Mouse (Mus musculus): ENCODE data around the gene Pramef12.
"Not testable (repeated sequence)": the region's sequence is repeated elsewhere in the genome, so short reads cannot be mapped to it uniquely, and the experiment has no call there.

Gene Pramef12

DNA sequence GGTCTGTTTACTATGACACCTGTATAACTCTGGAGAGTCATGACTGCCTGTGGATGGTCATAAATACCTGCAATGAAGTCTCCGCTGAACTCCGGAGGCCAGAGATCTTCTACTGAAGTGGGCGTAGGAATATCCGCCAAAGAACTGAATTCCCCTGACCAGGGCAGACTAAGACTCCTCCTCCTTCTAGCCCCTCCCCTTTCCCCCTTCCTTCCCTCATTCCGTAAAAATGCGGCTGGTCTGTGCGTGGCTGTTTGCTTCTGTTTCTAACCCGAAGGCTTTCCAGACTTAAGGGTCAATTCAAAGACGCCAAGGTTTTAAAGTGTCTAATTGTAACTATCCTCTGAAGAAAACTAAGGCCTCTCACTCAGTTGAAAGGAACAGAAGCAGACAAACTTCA lies at the start of gene Pramef12:
Pramef12 (minus strand) TSS at position 175 of the 400 bp plus-strand sequence.
- DNase-seq: no peak

DNA sequence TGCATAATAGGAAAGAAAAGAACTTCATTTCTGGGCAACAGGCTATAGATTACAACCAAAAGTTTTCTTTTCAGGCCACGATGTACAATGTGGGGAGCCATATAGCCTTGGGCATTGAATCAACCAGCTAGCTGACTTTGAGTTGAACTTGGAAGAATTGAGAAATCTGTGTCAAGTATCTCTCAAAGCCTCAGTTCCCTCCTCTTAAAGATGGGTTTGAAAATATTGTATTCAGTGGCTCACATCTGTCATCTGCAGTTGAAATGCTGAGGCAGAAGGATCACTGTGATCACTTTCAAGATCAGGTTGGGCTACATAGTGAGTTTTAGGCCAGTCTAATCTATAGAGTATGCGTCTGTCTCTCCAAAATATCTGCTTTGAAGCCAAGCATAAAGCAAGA lies 45.0 kb upstream of the Pramef12 start, which contains the start of gene Gm9944:
Gm9944 (minus strand) TSS at position 101 of the 400 bp plus-strand sequence.
- DNase-seq: no peak

DNA sequence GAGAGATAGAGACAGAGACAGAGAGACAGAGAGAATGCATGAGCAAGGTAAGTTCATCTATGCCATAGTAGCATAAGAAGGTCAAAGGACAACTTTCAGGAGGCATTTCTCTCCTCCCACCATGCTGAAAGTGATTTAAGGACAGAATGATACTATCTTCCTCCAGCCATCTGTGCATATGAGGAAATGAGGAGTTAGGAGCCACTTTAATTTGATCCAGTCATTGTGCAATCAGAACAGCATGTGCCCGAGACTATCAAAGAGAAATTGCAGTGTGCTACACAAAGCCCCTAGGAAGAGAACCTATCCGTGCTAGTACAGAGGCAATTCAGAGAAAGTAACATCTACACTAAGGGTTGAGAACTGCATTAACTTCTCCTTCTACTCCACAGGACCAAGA lies 40.3 kb upstream of the Pramef12 start:
- DNase-seq: no peak

DNA sequence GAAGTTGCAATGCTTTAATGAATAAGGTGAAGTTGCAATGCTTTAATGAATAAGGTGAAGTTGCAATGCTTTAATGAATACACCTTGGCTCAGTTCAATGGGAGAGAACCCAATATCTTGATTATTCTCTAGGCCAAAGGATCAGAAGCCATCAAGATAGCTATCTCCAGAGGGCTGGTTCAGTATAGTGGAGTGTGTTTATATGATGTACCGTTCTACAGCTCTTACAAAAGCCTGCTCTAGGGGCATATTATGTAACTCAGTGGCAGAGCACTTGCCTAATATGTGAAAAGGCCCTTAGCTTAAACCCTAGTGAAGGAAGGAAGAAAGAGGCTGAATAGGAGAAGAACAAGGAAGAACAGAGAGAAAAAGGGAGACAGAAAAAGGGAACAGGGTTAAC lies 33.3 kb upstream of the Pramef12 start:
- DNase-seq: no peak

DNA sequence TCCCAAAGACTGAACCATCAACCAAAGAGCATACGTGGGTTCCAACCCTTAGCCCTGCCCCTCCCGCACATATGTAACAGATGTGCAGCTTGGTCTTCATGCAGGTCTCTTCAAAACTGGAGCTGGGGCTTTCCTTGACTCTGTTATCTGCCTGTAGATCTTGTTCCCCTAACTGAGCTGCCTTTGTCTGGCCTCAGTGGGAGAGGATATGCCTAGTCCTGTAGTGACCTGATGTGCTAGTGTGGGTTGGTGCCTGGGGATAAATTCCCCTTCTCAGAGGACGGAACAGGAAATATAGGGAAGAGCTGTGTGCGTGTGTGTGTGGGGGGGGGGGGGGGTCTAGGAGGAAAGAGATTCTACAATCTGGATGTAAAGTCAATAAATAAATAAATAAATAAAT lies 32.8 kb upstream of the Pramef12 start:
- DNase-seq: no peak

DNA sequence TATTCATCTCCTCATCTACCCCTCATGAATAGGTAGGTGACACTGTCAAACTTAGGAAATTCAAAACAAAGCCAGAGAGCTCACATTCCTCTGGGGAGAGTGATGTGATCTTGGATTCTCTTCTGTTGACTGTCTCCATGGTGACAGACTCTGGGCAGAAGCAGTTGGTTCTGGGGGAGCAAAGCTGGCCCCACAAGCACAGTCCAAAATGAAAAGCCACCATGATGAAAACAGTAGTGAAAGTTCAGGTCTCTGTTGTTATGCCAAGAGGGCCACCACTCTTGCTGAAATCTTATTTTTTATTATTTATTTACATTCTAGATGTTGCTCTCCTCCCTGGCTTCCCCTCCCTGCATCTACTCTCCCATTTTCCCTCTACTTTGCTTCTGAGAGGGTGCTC lies 30.4 kb upstream of the Pramef12 start, which contains the start of gene 1700012P22Rik:
1700012P22Rik (minus strand) TSS at position 101 of the 400 bp plus-strand sequence.
- no peak for DNase-seq

DNA sequence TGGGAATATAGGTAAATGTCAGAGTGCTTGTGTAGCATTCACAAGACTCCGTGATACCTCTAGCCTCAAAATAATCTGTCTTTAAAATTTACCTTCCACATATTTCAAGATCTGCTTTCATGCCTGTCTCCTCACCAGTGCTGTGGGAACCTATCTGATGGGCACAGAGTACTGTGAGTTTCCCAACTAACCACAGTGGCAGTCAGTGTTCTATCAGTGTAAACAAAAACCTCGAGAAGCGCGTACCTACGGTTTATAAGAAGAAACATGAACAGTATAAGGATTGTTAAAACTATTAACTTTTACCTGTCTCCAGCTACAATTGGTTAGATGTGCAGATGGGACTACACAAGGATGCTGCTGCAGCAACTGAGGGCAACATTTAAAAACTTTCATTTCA lies 25.0 kb upstream of the Pramef12 start:
- no peak for DNase-seq

DNA sequence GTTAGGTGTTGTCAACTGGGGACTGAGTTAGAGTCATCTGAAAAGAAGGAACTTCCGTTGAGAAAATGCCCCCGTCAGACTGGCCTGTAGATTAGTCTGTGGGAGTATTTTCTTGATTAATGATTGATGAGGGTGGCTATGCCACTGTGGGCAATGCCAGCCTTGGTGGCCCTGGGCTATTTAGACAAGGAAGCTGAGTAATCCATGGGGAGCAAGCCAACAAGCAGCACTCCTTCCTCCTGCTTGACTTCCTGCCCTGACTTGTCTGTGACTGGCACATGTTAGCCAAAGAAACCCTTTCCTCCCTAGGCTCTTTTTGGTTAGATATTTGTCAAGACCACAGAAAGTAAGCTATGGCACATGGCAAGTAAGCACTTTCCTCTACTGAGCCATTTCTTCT lies 22.5 kb upstream of the Pramef12 start:
- no peak for DNase-seq

DNA sequence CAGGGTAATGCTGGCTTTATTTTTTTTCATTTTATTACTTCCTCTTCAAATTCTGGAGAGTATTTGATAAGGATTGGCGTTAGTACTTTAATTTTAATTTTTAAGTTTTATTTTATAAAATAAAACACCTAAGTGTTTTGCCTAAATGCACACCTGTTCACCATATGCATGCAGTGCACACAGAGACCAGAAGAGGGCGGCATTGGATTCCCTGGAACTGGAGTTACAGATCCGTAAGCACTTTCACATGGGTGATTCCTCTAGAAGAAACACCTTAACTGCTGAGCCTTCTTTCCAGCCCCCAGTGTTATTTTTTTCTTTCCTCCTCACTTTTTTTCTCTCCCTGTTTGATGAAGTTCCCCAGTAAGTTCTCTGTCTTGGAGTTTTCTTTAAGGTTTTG lies 20.6 kb upstream of the Pramef12 start:
- peak; percentile 1 for DNase-seq

DNA sequence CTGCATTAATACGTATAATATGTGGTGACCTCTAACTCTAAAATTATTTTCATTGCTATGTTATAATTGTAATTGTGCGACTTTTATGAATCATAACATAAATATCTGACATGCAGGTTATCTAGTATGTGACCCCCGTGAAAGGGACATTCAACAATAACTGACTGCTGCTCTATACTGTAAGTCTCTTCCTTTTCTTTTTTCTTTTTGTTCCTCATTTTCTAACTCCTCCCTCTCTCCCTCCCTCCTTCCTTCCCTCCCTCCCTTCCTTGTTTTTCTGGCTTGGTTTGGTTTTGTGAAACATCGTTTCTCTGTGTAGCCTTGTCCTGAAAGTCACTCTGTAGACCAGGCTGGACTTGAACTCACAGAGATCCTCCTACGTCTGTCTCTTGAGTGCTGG lies 16.3 kb upstream of the Pramef12 start:
- no peak for DNase-seq

DNA sequence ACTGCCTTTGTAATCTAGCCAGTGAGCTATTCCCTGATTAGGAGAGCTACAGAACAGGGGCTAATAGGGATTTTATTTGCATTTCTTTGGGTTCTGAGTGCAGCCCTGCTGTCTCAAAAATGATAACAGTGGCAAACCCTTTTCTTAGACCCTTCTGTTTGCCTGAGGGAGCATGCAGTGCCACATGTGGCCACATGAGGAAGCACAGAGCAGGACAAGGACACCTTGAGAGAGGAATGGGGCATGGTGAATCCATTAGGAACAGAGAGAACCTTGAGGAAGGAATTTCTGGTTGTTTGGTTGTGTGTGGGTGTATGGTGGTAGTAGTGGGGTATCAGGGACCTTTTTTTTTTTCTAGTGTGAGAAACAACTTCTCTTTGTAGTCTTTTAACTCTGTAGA lies 12.4 kb upstream of the Pramef12 start:
- DNase-seq: no peak

DNA sequence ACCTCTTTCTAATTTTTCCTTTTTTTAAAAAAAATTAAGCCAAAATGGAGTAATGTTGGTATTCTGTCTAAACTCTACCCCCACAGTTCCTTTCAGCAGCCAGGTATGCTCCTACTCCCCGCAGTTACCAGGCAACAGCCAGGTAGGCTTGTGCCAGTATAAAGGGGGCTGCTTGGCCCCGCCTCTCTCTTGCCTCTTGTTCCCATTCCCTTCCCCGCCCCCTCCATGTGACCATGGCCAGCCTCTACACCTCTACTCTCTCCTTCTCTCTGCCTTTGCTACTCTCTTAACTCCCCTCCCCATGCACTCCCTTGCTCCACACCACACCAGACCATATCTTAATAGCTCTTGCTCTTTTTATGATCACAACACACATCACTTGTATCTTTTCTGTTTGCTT lies 2.0 kb downstream of the Pramef12 start:
- DNase-seq: no peak

DNA sequence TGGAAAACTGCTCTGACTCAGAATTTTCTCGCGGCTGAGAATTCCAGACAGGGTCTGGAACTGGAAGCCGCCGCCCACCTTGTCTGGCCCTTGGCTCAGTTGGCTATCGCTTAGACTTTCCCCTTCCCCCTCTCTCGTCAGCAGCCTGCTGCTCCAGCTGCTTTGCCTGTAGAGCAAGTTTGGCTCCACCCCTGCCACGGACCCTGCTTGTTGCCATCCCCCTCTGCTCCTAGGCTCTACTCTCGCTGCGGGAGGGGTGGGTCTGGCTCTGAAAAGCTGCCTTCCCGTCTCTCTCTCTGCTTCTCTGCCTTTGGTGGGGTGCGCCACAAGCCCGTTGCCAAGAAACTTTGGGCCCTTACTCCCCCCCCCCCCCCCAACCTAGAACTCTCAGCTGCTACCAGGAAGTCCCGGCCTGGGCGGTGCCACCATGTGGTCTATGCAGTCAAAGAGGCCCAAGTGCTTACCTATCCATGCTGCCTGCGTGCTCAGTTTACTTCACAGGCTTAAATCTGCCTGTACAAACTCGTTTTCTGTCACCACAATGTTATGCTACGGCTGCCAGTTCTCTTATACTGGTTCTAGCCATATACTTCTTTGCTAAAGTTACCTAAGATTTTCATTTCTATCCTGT lies 3.7 kb downstream of the Pramef12 start:
- DNase-seq: no peak

DNA sequence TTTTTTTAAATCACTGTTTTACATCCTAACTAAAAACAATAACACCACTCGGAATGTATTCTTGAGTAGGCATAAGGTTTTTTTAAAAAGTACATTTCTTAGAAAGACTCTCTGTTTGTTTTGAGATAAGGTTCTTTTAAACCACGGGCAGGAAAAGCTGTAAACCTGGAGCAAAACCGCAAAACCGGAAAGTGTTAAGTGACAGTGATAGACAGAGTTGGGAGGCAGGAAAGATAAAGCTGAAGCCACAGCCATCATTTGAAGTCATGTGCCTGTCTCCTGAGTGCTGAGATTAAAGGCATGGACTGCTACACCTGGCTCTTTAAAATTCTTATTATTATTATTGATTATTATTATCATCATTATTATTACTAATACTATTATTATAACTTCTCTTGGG lies 5.6 kb downstream of the Pramef12 start:
- DNase-seq: no peak

DNA sequence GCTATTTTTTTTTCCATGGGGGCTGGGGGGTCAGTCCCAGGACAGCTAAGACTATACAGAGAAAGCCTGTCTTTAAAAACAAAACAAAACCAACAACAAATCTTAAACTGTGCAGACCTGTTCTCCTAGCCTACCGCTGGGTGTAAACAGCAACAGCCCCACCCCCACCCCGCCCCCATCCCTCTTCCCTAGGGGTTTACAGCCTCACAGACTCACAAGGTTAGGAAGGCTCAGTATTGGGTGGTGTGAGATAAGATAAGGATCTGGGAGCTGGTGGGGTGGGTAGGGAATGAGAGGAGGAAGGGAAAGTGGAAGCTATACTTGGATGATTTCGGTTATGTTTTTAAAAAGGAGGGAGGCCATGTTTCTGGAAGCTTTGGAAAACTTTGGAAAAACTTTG lies 11.9 kb downstream of the Pramef12 start:
- DNase-seq: no peak

DNA sequence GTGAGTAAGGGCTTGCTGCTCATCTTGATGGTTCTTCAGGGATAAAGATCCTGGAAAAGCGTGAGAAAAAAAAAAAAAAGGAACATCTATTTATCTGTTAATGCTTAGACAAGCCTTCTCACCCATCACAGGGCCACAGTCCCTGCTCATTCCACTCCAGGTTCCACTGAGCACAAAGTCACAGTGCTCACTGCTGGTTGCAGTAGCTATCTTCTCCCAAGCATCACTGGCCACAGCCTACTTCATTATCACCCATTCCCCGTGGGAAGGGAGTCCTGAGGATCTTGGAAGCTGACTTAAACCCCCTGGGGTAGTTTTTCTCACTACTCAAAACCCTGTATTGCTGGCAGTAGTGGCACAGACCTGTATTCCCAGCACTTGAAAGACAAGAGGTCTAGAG lies 30.4 kb downstream of the Pramef12 start, which contains the start of gene Pramef20:
Pramef20 (minus strand) TSS at position 23 of the 400 bp plus-strand sequence.
- DNase-seq: no peak

DNA sequence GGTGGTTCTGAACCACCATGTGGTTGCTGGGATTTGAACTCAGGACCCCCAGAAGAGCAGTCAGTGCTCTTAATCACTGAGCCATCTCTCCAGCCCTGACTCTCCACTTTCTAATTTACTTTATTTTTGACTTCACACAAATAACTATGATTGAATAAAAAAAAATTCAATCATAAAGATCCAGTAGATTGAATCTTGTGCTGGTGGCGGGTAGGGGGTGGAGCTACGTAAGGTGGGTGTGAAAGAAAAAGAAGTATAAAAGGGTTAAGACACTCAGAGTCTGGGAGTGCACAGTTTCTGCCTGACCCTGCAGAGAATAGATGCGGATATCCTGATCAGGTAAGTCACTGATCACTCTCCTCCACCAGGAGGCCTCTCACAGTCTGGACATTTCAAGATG lies 50.6 kb downstream of the Pramef12 start, which contains the start of gene Gm13119:
Gm13119 (plus strand) TSS at position 301 of the 400 bp plus-strand sequence.
- not testable (repeated sequence) for DNase-seq
